Mouse (Mus musculus) frontal cortex, adult 2 months (tissue): ENCODE data around the gene Slc30a7. TPM values are rescaled to one million over a fixed set of nuclear protein-coding genes. Genes with fewer than 3 reads are reported as not detected.

Experiments
- DNase-seq, 2 experiments: peaks; one replicate each; pipeline ENCODE4 v3.0.0; 2022; ENCODE audit warnings: low spot score in 1 of 2; ENCODE audit errors: extremely low spot score in 1 of 2
- polyA plus RNA-seq: library from polyadenylated mRNA; depleted of rRNA; stranded (reverse); fragments of >200 nt; gene quantifications from 2 replicates; pipeline ENCODE4 v1.2.3, GENCODE M21; 2012; rRNA removed

Slc30a7 gene
- polyA plus RNA-seq = 12.0 and 12.3 TPM in 2 replicates

DNA sequence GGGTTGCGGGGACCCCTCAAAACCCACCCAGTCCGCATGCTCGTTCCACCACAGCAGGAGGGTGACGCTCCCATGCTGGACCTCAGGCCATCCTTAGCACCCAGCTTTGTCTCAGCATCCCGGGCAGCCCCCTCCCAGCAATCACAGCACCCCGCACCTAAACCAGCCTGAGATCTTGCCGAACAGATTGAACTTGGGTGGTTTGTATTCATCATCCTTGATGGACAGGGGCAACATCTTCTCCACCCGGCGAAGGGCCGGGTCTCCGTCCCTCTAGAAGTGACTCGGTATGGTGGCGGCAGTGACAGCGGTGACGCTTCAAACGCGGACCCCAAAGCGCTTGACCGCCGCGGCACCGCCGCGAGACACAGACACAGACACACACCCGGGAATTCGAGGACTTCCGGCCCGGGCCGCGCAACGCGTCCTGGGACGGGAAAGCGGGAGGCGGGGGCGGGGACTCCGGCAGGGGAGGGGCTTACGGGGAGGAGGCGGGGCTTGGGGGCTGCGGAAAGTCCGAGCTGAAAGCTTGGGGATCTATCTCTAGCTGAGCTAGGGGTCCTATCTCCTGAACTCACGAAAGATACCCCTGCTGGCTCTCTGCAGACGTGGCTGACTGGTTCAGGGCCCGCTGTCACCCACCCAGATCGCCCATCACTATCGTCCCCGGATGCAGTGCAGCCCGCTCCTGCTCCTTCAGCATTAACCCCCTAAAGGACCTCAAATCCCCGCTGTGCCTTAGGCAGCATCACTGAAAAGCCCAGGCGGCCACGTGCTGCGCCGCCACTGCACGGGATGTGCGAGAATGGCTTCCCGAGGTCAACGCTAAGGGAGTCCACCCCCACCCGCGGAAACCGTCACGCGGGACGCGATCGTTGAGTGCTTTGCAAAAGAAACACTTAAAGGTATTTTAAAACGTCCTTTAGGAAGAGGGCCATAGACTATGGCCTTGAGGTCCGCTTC is at the start of gene Slc30a7, which contains the start of gene Extl2:
Gene Slc30a7 (minus strand): TSS at position 429 of the 963 bp plus-strand sequence.
Gene Extl2 (plus strand): TSS at position 485 of the 963 bp plus-strand sequence.
- DNase-seq = peak; percentile 71 to 82

DNA sequence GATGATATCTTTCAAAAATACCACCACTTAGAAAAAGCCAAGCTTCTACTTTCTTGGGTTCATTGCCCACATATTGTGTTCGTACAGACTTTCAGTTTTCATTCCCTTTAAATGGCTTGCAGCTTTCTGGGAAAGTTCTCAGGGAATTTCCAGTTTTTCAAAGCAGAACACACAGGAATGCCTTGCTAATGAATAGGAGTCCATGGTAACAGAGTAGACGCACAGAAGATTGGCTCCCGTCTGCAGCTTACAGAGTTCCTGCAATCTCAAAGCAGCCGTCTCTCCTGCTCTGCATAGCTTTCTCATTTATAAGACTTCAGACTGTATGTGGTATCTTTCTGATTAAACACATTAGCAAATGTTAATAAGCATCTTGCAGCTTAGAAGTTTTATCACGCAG is 39.8 kb upstream of the Slc30a7 start:
- no peak for DNase-seq

DNA sequence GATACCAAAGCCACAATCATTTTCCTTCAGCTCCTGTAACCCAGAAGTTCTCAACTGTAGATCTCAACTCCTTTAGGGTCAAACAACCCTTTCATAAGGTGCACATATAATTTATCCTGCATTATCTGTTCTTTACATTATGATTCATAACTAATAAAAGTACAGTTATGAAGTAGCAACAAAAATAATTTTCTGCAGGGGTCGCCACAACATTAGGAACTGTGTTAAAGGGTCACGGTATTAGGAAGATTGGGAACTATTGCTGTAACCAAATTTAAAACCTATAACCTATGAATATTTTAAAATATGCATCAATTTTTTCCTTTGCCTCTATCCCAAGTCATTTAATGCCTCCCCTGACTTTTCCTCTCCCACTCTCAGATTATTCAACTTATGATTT is 38.8 kb upstream of the Slc30a7 start:
- no peak for DNase-seq

DNA sequence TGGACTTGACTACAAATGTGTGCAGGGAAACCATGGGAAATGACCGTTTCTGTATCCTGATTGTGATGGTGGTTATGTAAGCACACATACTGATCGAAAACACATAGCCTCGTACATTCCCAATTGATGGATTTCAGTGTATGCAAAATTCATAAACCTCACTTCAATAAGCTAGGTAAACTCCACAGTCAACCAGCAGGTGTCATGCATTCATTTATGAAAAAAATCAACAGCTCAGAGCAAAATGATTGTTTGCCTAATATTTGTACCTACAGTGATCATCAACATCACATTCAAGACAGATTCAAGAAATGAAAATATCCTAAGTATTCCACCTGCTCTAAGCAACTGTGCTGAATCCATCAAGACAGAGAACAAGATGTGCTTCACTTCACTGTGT is 33.6 kb upstream of the Slc30a7 start:
- peak in 1 of 2 experiments; percentile 50 for DNase-seq

DNA sequence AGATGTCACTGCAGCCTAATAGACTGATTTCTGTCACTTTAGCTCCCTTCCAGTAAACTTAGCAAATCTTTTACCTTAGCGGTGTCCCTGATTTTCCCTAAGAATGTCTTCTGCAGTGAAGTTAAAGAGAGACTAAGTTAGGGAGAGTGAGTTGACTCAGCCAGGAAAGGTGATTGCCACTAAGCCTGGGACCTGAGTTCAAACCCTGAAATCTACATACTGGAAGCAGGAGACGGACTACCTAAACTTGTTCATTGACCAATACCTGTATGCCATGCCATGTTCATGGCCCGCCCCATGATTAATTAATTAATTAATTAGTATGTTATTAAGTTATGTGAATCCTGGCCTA is 26.6 kb upstream of the Slc30a7 start:
- DNase-seq = peak in 1 of 2 experiments; percentile 84

DNA sequence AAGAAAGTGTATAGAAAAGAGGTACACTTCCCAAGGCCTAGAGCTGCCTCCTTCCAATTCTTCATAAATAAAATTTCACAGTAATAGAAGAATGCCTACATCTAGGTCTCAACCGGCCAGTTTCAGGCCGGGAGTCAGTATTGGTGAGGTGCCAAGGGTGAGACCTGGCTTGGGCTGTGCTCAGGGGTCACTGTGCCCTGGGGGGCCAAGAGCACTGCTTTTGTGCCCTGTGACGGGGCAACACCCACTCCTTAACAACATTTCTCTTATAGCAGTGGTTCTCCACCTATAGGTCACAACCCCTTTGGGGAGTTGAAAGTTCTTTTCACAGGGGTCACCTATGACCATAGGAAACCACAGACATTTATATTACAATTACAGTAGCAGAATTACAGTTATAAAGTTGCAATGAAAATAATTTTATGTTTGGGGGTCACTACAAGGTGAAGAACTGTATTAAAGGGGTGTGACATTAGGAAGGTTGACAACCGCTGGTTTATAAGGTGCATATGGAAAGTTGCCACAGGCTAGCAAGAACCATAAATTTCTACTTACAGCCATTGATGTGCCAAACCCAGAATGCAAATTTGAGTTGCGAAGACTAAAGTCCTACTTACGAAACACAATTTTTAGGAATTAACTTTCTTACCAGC is 26.1 kb upstream of the Slc30a7 start:
- no peak for DNase-seq

DNA sequence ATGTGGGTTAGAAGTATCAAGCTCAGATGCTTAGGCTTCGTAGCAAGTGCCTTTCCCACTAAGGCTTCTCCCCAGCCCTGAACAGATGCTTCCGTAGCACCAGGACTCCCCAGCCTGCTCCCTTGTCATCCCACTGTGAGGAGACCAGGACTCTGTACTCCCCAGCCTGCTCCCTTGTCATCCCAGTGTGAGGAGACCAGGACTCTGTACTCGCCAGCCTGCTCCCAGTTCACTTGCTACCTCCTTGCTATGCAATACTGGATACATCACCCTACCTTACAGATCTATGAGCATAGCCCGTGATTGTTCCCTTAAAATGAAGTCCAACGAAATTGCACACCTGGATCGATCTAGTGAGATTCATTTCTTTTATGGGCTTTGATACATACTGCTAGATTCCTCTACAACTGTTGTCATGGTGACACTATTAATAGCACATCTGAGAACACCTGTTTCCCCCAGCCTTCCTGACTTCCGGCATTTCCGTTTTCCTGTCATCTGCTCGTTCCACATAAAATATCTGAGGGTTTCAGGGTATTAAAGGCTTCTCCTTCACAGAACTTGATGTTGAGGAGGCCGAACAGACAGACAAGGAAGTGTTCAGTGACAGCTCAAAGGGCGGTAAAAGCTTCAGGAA is 23.1 kb upstream of the Slc30a7 start:
- no peak for DNase-seq

DNA sequence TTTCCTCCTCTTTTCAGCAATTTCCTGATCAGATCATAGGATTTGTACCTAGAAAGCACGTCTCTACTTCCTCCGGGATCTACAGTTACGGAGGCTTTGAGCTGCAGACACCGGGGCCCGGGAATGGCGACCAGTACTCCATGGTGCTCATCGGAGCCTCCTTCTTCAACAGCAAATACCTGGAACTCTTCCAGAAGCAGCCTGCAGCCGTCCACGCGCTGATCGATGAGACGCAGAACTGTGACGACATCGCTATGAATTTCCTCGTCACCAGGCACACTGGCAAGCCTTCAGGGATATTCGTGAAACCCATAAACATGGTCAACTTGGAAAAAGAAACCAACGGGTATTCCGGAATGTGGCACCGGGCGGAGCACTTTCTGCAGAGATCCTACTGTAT is 19.8 kb upstream of the Slc30a7 start:
- no peak for DNase-seq

DNA sequence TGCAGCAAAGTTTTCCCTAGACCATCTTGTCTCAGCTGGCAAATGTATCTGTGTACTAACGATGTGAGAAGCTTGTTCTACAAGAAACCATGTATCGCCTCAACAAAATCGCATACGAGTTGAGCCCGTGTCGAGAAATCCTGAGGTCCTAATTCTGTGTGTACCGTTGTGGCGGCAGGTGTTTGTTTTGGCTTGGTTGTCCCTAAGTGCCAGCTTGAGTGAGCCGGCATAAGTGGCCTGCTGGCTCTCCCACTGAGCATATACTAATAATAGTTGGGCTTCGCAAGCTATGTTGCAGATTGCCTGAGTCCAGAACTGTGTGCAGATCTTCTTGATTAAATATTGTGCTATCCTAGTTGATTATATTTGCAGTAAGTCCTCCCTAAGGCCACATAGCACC is 18.5 kb upstream of the Slc30a7 start:
- no peak for DNase-seq

DNA sequence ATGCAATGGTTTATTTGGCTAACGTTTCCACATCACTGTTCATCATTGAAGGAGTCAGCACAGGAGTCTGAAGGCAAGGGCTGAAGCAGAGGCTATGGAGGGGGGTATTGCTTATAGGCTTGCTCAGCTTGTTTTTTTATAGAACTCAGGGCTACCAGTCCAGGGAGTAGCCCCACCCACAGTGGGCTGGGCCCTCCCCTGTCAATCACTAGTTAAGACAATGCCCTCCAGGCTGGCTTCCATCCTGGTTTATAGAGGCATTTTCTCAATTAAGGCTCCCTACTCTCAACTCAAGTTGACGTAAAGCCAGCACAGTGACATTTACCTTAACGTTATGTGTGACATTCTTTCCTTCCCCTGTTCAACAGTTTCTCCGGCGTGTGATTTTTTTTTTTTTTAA is 17.5 kb upstream of the Slc30a7 start:
- DNase-seq = no peak

DNA sequence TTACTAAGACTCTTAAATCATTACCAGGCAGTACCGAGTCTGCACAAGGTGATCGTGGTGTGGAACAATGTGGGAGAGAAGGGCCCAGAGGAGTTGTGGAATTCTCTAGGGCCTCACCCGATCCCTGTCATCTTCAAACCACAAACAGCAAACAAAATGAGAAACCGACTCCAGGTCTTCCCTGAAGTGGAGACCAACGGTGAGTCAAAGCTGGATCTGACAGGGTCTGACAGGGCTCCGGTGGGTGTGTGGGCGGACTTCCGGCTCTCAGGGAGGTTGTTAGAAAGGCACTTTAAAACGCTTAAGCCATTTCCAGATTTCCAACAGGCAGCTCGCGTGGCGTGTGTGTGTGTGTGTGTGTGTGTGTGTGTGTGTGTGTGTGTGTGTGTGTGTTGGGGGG is 17.0 kb upstream of the Slc30a7 start:
- no peak for DNase-seq

DNA sequence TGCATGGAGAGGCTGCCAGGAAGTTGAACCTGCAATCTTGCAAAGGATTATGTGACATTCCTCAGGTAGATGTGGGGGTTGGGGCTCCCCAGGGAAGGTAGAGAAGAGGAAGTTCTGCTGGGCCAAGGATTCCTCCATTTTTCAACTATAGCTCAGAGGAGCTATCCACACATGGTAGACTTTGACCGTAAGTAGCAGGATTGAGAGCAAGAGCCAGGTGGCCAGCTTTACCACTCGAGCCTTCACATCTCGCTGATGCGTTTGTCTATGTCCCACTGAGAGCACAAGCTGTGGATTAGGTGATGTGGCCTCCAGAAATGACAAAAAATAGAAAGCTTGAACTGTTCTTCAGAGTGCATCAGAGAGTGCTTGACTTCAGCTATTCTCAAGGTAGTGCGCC is 11.9 kb upstream of the Slc30a7 start:
- DNase-seq = no peak

DNA sequence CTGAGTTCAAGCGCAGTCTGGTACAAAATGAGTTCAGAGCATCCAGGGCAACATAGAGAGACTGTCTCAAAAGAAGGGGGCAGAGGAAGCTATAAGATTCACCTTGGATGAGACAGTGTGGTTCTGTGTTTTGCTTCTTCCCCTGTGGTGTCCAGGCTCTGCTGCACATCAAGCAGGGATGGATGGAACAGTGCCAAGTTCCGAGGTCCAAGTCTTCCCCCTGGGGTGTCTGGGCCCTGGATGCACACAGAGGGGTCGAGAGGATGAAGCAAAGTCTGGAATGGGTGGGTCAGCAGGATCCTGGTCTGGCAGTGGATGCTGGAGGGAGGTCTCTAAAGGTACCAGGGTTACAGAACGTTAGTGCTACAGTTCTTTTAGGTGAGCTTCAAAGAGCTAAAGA is 11.4 kb upstream of the Slc30a7 start:
- DNase-seq = no peak

DNA sequence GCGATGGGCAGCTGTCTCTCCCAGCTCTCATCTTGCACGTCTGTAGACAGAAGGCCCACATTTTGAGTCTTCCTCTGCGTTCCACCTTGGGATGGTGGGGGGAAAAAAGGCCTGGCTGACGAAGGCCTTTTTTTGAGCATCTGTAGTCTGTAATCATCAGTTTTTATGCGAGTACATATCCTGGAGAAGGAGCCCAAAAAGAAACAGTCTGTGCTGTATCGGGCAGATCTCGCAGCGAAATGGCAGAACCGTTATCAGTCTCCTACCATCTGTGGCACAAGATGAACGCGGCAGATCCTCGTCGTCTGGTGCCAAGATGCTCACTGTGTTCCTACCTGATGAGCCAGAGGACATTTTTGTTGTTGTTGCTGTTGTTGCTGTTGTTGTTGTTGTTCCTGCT is 8.9 kb upstream of the Slc30a7 start:
- no peak for DNase-seq

DNA sequence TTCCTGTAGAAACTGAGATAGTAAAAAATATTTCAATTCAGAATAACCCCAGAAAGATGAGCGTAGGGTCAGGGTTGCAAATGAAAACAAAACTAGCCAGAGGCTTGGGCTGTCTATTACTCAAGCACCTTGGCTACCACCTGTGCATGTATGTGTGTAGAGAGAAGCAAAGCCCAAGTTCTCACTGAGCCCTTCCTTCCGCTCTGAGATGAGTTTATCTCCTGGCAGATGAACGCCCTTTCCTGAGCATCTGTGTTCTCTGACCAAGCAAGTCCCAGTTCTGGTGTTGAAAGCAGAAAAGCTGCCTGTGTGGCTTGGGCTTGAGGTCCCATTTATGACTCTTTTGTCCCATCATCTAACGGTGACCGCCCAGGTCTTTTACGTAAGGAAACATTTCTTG is 7.7 kb upstream of the Slc30a7 start:
- no peak for DNase-seq

DNA sequence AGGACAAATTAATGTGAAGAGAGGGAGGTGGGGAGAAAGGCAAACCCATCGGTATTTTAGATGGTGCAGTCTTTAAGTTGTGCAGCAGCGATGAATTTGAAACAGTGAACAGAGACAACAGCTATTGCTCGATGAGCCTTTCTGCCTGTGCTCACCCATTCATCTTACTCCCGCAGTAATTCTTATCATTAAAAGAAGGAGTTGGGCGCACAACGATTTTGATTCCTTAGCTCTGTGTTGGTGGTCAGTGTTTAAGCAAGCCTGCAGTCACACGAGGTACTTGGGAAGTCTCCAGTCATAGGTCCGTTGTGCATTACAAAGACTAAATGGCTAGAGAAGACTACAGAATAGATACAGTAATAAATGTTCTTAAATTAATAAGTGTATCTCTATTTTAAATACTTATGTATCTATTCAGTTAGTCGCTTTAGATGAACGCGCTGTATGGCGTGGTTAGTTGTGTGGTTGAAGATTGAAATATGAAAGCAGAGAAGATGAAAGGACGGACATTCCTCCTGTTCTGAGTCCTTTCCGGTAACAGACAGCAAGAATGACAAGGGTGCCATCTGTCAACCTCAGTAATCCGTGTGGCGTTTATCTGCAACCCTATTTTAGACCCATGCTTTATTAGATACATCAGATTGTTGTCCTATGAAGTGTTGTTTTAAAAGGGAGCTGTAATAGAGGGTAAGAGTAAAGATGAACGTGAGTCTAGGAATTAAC is 2.6 kb upstream of the Slc30a7 start:
- no peak for DNase-seq

DNA sequence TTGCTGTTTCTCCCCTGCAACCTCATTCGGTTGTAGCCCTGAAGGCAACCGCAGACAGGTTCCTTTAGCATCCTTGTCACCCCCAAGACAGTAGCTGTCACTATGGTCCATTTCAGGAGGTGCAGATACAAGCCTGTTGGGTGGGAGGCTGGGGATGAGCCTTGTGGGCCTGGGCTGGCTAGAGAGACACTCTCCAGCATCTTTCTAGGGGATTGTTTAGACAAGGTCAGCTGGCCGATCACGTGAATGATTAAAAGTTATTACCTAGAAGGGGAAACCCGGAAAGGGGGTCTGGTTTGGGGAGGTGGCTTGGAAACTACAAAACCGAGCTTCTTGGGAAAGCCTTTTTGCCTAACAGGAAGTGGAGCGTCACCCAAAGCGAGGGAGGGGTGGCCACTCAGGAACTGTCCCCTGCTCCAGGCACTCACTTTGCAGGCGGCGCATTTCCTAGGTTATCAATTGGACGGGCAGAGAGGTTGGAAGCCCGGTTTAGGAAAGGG is 785 bp upstream of the Slc30a7 start:
- DNase-seq = peak; percentile 82 to 84

DNA sequence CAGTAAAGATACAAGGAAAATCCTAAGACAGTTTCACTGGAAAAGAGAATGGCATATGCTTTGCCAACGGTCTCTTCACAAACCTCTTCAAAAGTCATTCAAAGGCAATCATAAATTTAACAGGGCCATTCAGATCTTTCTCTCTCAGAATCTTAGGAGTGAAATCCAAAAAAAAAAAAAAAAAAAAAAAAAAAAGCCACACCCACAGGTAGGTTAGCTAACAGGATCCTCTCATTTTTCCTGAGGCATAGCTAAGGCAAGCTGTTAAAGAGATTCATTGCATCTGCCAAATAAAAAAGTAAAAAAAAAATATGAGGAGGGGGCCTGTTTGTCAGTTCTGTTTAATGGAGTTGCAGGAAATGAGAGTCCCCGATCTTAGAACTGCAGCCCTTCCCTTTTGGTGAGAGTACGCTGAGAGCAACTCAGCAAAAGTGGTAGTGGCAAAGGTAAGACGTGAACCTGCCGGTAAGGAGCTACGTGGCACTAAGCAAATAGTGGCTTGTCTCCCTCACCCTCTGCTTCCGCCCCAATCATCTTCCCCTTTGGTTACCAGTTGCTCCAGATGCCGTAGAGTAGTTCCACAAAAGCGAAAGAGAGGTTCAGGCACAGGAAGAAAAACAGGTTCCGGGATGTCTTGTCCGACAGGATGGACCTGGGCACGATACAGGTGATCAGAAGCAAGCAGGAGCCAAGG is 775 bp downstream of the Slc30a7 start:
- peak in 1 of 2 experiments; percentile 34 for DNase-seq

DNA sequence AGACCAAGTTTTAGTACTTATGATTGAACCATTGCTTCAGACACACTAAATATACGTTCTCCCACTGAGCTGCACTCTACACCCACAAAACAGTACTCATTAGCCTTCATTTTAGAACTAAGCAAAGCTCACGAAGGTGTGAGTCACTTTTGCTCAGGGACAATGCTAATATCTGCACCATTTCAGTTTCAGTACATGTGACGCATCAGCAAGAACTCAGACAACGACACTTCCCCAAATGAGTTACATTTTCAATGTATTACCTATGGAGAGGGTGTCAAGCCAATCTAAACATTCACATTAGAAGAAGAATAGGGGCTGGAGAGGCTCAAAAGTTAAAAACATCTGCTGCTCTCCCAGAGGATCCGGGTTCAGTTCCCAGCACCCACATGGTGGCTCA is 10.3 kb downstream of the Slc30a7 start:
- no peak for DNase-seq

DNA sequence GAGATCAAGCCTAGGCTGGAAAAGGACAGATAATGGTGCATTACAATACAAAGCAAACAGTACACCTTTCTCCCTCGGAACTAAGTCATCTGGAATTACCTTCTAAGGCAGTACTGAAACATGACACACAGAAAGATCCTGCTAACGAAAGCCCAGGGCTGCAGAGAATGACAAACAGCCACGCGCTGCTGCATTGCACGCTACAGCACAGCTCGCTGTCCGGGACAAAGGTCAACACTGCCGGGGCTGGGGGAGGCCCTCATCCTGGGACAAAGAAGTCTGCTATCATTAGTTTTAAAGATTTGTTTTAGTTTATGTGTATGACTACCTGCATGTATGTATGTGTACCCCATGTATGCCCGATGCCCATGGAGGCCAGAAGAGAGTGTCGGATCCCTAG is 14.2 kb downstream of the Slc30a7 start:
- no peak for DNase-seq
